Mouse (Mus musculus) intestine, embryonic 14.5 days (tissue): ENCODE data around the gene Nid1. TPM values are rescaled to one million over a fixed set of nuclear protein-coding genes. Genes with fewer than 3 reads are reported as not detected.
A peak's percentile ranks its signal among the peaks of the same experiment; 100 is the strongest.
"Not testable (repeated sequence)": the region's sequence is repeated elsewhere in the genome, so short reads cannot be mapped to it uniquely, and the experiment has no call there.

Source experiments
- ATAC-seq: fragments of 200-750 bp; cut with Nextera tagmentation; replicated peaks from 2 replicates; pipeline ENCODE4 v1.8.0; 2017; ENCODE audit warnings: low read depth, moderate number of reproducible peaks, moderate TSS enrichment, moderate library complexity; ENCODE audit not compliant: low FRiP score, low TSS enrichment
- DNase-seq: peaks from one replicate; pipeline ENCODE4 v3.0.0-alpha.2; 2018; ENCODE audit warnings: low spot score
- H3K27ac ChIP-seq: fragments of 300-500 bp; sonication (generic); 2 replicates; pipeline ENCODE4 v1.5.1; 2014; ENCODE audit warnings: low read depth, mild to moderate bottlenecking, control low read depth
- H3K27me3 ChIP-seq: fragments of 300-500 bp; sonication (generic); replicated peaks from 2 replicates; pipeline ENCODE4 v1.6.1; 2014; ENCODE audit warnings: low read length, control low read depth; ENCODE audit not compliant: control insufficient read depth, insufficient read depth
- H3K36me3 ChIP-seq: fragments of 300-500 bp; sonication (generic); 2 replicates; pipeline ENCODE4 v1.6.1; 2014; ENCODE audit warnings: low read length, control low read depth; ENCODE audit not compliant: control insufficient read depth, insufficient read depth
- H3K4me1 ChIP-seq: fragments of 300-500 bp; sonication (generic); replicated peaks from 2 replicates; pipeline ENCODE4 v1.6.1; 2014; ENCODE audit warnings: low read length, control low read depth, mixed read lengths; ENCODE audit not compliant: control insufficient read depth, insufficient read depth
- H3K4me2 ChIP-seq: fragments of 300-500 bp; sonication (generic); 2 replicates; pipeline ENCODE4 v1.6.1; 2014; ENCODE audit warnings: low read length
- H3K4me3 ChIP-seq: fragments of 300-500 bp; sonication (generic); 2 replicates; pipeline ENCODE4 v1.5.1; 2014; ENCODE audit warnings: low read depth, low read length, control low read depth, mixed read lengths
- H3K9ac ChIP-seq: fragments of 300-500 bp; sonication (generic); 2 replicates; pipeline ENCODE4 v1.6.1; 2014; ENCODE audit warnings: mild to moderate bottlenecking, low read length
- H3K9me3 ChIP-seq: fragments of 300-500 bp; sonication (generic); 2 replicates; pipeline ENCODE4 v1.6.1; 2016; ENCODE audit warnings: low read length, control low read depth; ENCODE audit not compliant: control insufficient read depth
- WGBS: fragments of 180-500 bp; shearing (Covaris S2); extraction: QIAGEN DNeasy Blood & Tissue Kit; methylation state at CpG from one replicate; pipeline ENCODE4 v1.1.7; 2014; 5-methylcytosine and 5-hydroxymethylcytosine counted together
- polyA plus RNA-seq: library from polyadenylated mRNA; unstranded; fragments of >200 nt; fragmentation: Nextera tagmentation; extraction: Ambion mirVana; gene quantifications from 2 replicates; pipeline ENCODE4 v1.2.1, GENCODE M21; 2014

The Nid1 gene
- polyA plus RNA-seq, 1 experiment from 2014 or later: 70.7 TPM

DNA sequence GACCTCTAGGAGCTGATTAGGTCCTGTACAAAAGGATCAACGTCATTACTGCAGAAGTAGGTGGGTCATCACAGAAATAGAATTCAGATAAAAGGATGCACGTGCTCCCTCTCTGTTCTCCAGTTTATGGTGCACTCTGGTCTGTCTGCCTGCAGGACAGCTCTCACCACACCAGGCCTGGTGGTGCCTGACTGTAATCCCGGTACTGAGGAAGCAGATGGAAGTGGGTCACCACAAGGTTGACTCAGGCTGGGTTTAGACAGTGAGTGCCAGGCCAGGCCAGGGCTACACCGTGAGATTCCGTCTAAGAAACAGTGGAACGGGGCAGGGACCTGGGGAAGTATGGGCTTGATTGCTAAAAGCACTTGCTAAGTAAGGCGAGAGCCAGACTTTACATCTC lies 94.6 kb downstream of the Nid1 start:
- Histone ChIP-seq H3K4me3 (no peak overlapping the region), H3K36me3 (no peaks in the 10 kb centered on the region), H3K9me3 (no peaks in the 10 kb centered on the region), H3K4me1 (0 out of 2 replicates have a peak, but pooled peaks cover 5% of the 10 kb centered on the region), H3K27ac (no peak overlapping the region), H3K4me2 (no peak overlapping the region), H3K27me3 (no peaks in the 10 kb centered on the region), H3K9ac (no peak overlapping the region)
- WGBS: 84% methylated on average over 7 of the region's 7 CpGs
- ATAC-seq (no peak), DNase-seq (no peak)

DNA sequence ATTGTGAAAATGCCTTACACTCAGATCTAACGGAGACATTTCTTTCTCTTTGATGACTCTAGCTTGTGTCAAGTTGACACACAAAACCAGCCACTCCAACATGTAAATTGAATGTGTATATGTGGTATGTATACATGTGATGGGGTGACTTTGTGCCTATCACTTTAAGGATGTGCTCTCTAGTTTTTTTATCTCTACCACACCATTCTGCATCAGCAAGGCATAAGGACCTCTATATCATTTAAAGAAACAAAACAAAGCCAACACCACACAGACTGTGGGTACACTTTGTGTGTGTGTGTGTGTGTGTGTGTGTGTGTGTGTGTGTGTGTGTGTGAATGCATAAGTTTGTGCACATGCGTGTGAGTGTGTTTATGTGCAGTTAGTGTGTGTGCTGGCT lies 99.2 kb downstream of the Nid1 start:
- no peak overlapping the region for H3K9ac ChIP-seq
- H3K27me3 ChIP-seq: no peaks in the 10 kb centered on the region
- no peak overlapping the region for H3K27ac ChIP-seq
- H3K4me1 ChIP-seq: peaks cover 8% of the 10 kb centered on the region; the same call in 1 of the 2 replicates
- WGBS: 77% methylated on average over 2 of the region's 2 CpGs
- no peak for DNase-seq
- no peak overlapping the region for H3K4me2 ChIP-seq
- ATAC-seq: no peak
- no peaks in the 10 kb centered on the region for H3K9me3 ChIP-seq
- no peak overlapping the region for H3K4me3 ChIP-seq
- H3K36me3 ChIP-seq: no peaks in the 10 kb centered on the region

DNA sequence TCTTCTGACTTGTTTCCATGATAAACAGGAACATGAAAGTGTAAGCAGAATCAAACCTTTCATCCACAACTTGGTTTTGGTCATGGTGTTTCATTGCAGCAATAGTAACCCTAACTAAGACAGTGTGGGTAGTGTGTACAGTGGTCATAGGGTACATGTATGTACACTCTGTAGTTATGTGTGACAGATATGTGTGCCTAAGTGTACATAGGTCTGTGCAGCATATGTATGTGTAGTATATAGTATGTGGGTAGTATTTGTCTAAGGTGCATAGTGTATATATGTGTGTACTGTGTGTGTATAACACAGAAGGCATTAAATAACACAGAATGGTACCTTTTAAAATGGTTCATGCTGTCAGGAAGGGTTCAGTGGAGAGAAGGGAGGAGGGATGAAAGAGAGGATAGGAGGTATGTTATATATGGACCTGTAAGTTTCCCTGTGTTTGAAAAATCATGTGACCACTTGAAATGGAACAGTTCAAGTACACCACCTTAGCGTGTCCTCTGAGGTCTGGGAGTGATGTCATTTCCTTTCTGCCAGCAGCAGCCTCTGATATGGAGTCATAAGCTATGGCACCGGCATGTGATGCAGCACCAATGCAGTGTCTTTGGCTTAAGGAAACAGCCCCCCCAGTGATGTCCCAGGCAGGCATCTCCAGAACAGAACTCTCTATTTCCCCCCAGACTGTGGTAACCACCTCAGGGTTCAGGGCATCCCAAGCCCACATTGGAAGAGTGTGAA lies 100.1 kb downstream of the Nid1 start:
- no peak overlapping the region for H3K4me3 ChIP-seq
- DNase-seq (no peak), ATAC-seq (no peak)
- H3K9ac ChIP-seq: no peak overlapping the region
- 76% methylated on average over 2 of the region's 2 CpGs for WGBS
- H3K4me1 ChIP-seq: peaks cover 8% of the 10 kb centered on the region; the same call in 1 of the 2 replicates
- no peaks in the 10 kb centered on the region for H3K36me3 ChIP-seq
- H3K9me3 ChIP-seq: no peaks in the 10 kb centered on the region
- no peak overlapping the region for H3K4me2 ChIP-seq
- H3K27me3 ChIP-seq: no peaks in the 10 kb centered on the region
- H3K27ac ChIP-seq: no peak overlapping the region

DNA sequence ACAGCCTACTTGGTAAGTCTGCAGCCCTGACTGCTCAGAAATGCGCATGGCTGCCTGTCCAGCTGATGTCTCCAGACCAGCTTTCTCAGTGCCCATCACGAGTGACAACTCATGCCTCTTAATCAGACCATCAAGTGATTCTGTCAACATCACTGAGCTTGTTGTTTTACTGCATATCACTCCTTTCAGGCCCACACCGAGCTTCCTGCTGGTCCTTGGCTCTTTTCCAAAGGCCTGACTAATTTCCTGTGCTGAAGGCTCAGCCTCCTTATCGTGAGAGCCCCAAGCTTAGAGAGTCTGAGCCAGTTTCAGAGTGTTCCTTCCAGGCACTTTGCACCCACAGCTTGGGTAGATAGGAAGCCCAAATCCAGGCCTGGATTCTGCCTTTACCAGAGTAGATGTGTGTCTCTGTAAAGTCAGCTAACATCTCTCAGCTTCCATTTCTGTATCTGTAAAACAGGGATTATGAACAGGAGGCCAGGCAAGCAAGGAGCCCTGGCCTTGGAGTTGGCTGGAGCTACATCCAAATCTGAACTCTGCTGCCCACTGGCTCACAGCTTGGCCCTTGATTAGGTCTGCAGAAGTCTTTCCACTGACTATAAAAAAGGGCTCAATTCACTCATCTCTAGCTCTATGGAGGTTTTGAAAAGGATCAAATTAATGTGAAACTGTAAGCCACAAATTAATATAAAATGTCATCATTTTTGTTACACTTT lies 101.4 kb downstream of the Nid1 start:
- DNase-seq (no peak), ATAC-seq (peak; percentile 66; the same call in 1 of the 2 replicates)
- Histone ChIP-seq H3K9ac (no peak overlapping the region), H3K27me3 (no peaks in the 10 kb centered on the region), H3K36me3 (no peaks in the 10 kb centered on the region), H3K4me3 (no peak overlapping the region), H3K4me1 (peaks cover 8% of the 10 kb centered on the region; the same call in 1 of the 2 replicates), H3K4me2 (no peak overlapping the region), H3K27ac (no peak overlapping the region; the same call in 1 of the 2 replicates), H3K9me3 (no peaks in the 10 kb centered on the region)
- WGBS: 32% methylated on average over 4 of the region's 4 CpGs

DNA sequence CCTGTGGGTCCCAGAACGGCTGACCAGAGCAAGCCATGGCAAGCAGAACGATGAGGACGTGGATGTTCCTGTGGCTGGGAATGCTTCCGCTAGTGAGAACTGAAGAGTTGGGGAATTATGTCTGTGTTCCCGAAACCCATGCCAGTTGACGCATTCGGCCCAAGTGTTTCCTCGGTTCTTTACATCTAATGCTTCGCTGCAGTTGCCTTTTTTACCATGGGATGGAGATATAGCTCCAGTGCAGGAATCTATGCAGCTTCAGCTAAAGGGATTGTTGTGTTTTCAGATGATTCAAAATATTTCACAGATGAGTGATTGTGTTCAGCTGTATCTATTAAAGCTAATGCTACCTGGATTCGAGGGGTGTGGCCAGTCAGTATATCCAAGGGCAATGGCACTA lies 105.7 kb downstream of the Nid1 start:
- not testable (repeated sequence) for H3K27me3 ChIP-seq, H3K27ac ChIP-seq, H3K4me1 ChIP-seq, DNase-seq, H3K36me3 ChIP-seq, H3K4me2 ChIP-seq, ATAC-seq, H3K4me3 ChIP-seq, H3K9me3 ChIP-seq, H3K9ac ChIP-seq
- 98% methylated on average over 10 of the region's 10 CpGs for WGBS

DNA sequence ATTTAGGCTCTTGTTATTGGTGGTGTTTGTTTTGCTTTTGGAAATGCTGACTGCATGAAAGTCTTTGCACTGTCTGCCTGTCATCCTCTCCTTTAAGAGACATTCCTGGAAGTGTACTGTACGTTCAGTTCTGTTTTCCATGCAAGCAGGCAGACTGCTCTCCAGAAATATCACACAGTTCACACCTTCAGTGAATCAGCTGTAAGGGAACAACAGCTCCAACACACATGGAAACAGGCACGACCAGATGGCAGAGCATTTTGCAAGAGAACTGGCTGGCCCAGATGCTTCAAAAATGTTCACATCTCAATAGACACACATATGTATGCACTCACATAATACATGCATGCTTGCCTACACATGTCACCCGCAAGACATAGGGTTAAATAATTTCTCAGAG lies 109.4 kb downstream of the Nid1 start:
- no peak for DNase-seq
- 63% methylated on average over 3 of the region's 3 CpGs for WGBS
- no peak overlapping the region for H3K4me3 ChIP-seq
- no peak overlapping the region for H3K4me2 ChIP-seq
- H3K36me3 ChIP-seq: no peaks in the 10 kb centered on the region
- H3K27me3 ChIP-seq: no peaks in the 10 kb centered on the region
- H3K27ac ChIP-seq: no peak overlapping the region
- H3K9me3 ChIP-seq: no peaks in the 10 kb centered on the region
- H3K4me1 ChIP-seq: no peaks in the 10 kb centered on the region
- H3K9ac ChIP-seq: no peak overlapping the region
- no peak for ATAC-seq

DNA sequence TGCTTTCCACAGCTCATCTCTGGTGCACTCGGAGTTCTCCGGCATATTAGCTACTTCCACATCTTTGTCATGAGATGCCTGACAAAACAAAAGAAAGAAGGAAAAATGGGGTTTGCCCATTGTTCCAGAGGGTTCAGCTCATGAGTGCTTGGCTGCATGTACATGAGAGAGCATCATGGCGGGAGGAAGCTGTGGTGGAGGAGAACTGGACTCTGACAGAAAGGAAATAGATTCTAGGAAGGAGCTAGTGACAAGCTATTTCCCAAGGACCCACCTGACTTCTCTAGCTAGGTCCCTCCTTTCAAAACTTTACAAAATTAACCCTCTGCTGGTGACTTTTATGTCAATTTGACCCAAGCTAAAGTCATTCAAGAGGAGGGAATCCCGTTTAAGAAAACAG lies 110.5 kb downstream of the Nid1 start:
- Histone ChIP-seq H3K36me3 (no peaks in the 10 kb centered on the region), H3K4me3 (no peak overlapping the region), H3K4me2 (no peak overlapping the region), H3K4me1 (no peaks in the 10 kb centered on the region), H3K9me3 (no peaks in the 10 kb centered on the region), H3K27ac (no peak overlapping the region), H3K27me3 (no peaks in the 10 kb centered on the region), H3K9ac (no peak overlapping the region)
- no peak for DNase-seq
- 91% methylated on average over 4 of the region's 4 CpGs for WGBS
- ATAC-seq: no peak

DNA sequence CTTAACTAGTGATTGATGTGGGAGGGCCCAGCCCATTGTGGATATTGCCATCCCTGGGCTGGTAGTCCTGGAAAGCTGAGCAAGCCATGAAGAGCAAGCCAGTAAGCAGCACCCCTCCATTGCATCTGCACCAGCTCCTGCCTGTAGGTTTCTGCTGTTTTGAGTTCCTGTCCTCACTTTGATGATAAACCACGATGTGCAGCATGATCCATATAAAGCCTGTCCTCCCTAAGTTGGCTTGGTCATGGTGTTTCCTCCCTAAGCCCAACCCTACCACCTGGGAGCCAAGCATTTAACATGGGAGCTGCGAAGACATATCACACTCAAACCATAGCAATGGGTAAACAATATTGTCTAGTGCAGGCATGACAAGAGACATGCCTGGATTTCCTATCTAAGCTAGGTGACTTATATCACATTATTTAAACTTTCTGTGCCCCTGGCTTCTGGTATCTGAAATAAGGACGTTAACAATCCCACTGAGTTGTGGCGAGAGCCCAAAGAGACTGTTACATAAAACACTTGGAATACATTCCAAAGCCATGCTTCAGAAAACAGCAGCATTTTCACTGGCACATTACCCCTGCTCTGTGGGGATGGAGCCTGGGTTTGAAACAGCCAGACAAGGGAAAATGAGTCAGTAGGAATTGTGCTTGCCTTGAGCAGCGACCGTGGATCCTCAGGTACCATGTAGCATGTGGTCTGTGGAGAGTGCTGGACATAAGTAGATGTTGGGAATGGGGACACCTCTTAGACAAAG lies 111.3 kb downstream of the Nid1 start:
- 79% methylated on average over 6 of the region's 6 CpGs for WGBS
- Histone ChIP-seq H3K4me3 (no peak overlapping the region), H3K36me3 (no peaks in the 10 kb centered on the region), H3K27me3 (no peaks in the 10 kb centered on the region), H3K4me1 (no peaks in the 10 kb centered on the region), H3K9me3 (no peaks in the 10 kb centered on the region), H3K27ac (no peak overlapping the region), H3K4me2 (no peak overlapping the region), H3K9ac (no peak overlapping the region)
- DNase-seq: no peak
- no peak for ATAC-seq
